Mouse (Mus musculus): ENCODE measurements around the gene Vmn1r14. TPM values are rescaled to one million over a fixed set of nuclear protein-coding genes. Genes with fewer than 3 reads are reported as not detected.
"Not testable (repeated sequence)": the region's sequence is repeated elsewhere in the genome, so short reads cannot be mapped to it uniquely, and the experiment has no call there.

The Vmn1r14 gene
- total RNA-seq (2015; ENCODE audit: low replicate concordance) = not detected in 2 replicates
- total RNA-seq (2017; ENCODE audit: low replicate concordance) = not detected in 2 replicates

DNA sequence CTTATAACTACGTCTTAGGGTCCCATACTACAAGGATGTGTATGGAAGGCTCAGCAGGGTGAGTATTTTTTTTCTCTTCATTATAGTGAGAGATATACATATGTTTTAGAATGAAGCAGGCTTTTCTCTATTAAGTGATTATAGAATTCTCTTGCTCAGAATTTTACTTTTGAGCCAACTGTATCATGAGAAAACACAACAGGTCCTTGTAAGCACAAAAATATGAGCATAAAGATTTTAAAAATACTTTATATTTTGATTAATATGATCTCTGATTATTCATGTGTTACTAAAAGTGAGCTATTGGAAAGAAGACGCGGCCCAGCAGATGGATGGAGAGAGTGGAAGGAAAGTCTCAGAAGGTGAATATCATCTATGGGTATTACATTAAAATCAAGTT, at the start of gene Vmn1r14:
Gene Vmn1r14, plus strand, starts transcription at position 301 of the 400 bp plus-strand sequence.
- no peak for ATAC-seq (replicated peaks; ENCODE audit: low FRiP score, poor library complexity, severe bottlenecking)

DNA sequence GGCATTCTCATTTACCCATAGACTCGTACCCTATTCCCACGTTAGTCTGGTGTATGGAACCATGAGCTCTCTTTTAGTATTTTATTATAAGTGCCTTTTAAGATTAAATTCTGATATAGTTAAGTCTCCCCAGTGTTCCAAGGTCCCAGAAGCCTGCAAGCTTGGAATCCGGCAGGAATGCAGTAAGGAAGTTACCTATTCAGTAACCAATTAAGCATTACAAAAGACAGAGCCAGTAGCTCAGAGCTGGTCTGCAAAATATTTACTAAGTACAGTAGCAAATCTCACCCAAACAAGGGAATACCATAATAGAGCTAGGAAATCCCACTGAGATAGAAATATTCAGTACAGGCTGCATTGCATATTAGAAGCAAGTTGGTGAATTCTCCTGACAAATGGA, 41.5 kb upstream of the Vmn1r14 start:
- not testable (repeated sequence) for ATAC-seq (replicated peaks; ENCODE audit: low FRiP score, poor library complexity, severe bottlenecking)

DNA sequence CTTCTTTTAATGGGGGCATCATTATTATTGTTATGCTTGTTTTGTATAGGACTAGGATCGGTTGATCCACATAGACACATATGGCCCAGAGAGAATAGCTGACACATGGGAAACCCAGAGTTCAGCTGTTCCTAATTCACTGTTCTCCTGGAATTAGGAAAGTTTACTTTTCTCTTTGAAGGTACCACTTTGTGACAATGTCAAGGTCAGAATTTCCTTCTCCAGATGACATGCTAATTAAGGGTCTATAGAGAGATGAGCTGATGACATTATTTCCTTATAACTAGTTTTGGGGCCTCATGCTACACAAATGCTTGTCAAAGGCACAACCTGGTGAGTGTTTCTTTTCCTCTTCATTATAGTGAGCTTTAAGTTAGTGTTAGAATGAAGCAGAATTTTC, 28.5 kb upstream of the Vmn1r14 start, which contains the start of gene Vmn1r13:
Gene Vmn1r13, plus strand, starts transcription at position 301 of the 400 bp plus-strand sequence.
- ATAC-seq (replicated peaks; ENCODE audit: low FRiP score, poor library complexity, severe bottlenecking) = not testable (repeated sequence)

DNA sequence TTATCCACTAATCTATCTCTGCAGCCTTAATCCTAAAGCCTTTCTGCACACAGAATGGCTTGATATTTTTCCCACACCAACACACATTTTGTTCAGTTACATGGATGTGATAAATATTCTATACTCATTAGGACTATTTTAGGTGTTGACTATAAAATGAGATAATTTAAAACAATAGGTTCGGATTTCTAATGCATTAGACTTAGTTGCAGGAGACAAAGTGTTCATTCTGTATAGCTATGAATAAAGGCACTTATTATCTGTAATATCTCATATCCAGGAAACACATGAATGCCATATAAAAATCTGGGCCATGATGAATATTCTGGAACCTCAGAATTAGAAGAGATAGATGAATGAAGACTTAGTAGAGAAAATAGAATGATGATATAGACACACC, 26.2 kb downstream of the Vmn1r14 start, which contains the start of gene Vmn1r15:
Gene Vmn1r15, plus strand, starts transcription at position 301 of the 400 bp plus-strand sequence.
- no peak for ATAC-seq (replicated peaks; ENCODE audit: low FRiP score, poor library complexity, severe bottlenecking)

DNA sequence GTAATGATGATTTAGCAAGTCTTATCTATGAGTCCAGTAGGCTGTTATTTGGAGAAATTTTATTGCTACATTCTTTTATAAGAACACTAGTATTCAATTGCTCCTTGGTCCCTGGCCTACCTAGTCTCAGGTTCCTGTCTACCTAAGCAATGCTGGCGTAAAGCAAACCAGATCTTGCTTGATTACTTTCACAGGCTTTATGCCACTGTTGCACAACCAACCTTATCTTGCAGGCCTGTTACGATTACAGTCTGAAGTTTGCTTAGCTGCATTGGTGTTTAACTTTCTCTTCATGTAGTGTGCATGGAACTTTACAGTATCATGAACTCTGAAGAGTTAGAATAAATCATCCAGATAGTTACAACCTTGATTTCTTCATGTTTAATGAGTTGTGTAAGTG, 29.5 kb downstream of the Vmn1r14 start:
- ATAC-seq (replicated peaks; ENCODE audit: low FRiP score, poor library complexity, severe bottlenecking) = no peak

DNA sequence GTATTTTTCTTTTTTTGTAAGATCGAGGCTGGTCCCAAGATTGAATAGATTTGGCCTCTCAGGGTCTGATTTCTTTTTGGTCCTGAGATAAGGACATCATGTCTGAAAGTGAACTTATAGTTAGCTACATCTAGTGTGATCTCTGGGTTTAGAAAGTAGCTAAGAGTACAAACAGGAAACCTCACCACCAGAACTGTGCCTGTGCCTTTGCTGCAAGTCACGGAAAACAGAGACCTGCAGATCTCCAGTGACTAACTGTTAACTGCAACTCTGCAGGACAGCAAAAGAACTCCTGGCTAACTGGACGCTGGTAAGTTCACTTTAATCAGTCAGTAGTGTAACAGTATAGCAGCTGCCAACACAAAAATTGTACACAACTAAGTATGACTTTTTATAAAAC, 40.4 kb downstream of the Vmn1r14 start:
- ATAC-seq (replicated peaks; ENCODE audit: low FRiP score, poor library complexity, severe bottlenecking) = no peak

DNA sequence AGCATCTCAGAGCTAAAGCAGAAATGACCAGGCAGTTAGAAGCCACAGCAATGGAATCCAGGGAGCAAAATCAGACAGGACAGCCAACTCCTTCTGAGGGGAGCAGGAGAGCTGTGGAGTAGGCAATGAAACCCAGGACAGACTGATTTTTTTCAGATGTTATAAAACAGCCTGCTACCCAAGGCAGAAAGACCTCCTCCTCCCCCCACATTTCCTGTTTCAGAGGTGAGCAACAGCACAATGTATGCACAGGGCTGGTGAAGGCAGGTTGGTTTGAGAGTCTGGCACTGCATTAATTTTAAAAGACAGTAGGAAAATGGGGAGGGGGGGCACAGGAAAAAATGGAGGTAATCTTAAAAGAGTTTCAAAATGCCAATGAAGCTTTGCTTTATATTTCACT, 41.0 kb downstream of the Vmn1r14 start:
- ATAC-seq (replicated peaks; ENCODE audit: low FRiP score, poor library complexity, severe bottlenecking) = no peak

DNA sequence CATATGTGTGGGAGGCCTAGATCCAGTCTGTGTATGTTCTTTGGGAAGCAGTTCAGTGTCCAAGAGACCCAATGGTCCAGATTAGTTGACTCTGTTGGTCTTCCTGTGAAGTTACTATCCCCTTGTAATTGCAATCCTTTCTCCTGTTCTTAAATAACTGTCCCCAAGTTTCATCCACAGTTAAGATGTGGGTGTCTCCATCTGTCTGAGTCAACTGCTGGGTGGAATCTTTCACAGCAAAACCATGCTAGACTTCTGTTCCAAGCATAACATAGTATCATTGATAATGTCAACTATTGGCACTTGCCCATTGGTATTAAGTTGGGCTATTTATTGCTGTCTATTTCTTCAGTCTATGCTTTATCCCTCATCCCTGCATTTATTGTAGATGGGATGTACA, 47.5 kb downstream of the Vmn1r14 start:
- ATAC-seq (replicated peaks; ENCODE audit: low FRiP score, poor library complexity, severe bottlenecking) = no peak

Other genes with a start within 250 kb of the Vmn1r14 start
- not detected in 2 replicates for gene Vmn1r6, start 234.4 kb upstream of the Vmn1r14 start, total RNA-seq (2015; ENCODE audit: low replicate concordance)
- 0.09 and 0.28 TPM in 2 replicates for gene Vmn1r6, start 234.4 kb upstream of the Vmn1r14 start, total RNA-seq (2017; ENCODE audit: low replicate concordance)
- not detected in 2 replicates for gene Vmn1r7, start 206.4 kb upstream of the Vmn1r14 start, total RNA-seq (2015; ENCODE audit: low replicate concordance)
- gene Vmn1r7, start 206.4 kb upstream of the Vmn1r14 start, total RNA-seq (2017; ENCODE audit: low replicate concordance) = not detected in 2 replicates
- not detected in 2 replicates for gene Vmn1r8, start 199.4 kb upstream of the Vmn1r14 start, total RNA-seq (2015; ENCODE audit: low replicate concordance)
- not detected in 2 replicates for gene Vmn1r8, start 199.4 kb upstream of the Vmn1r14 start, total RNA-seq (2017; ENCODE audit: low replicate concordance)
- not detected in 2 replicates for gene Vmn1r9, start 164.9 kb upstream of the Vmn1r14 start, total RNA-seq (2015; ENCODE audit: low replicate concordance)
- 0.14 TPM in 1 of 2 replicates, not detected in the other for gene Vmn1r9, start 164.9 kb upstream of the Vmn1r14 start, total RNA-seq (2017; ENCODE audit: low replicate concordance)
- not detected in 2 replicates for gene Vmn1r10, start 122.2 kb upstream of the Vmn1r14 start, total RNA-seq (2015; ENCODE audit: low replicate concordance)
- not detected in 2 replicates for gene Vmn1r10, start 122.2 kb upstream of the Vmn1r14 start, total RNA-seq (2017; ENCODE audit: low replicate concordance)
- not detected in 2 replicates for gene Vmn1r11, start 98.2 kb upstream of the Vmn1r14 start, total RNA-seq (2015; ENCODE audit: low replicate concordance)
- gene Vmn1r11, start 98.2 kb upstream of the Vmn1r14 start, total RNA-seq (2017; ENCODE audit: low replicate concordance) = not detected in 2 replicates
- gene Vmn1r12, start 74.8 kb upstream of the Vmn1r14 start, total RNA-seq (2015; ENCODE audit: low replicate concordance) = not detected in 2 replicates
- not detected in 2 replicates for gene Vmn1r12, start 74.8 kb upstream of the Vmn1r14 start, total RNA-seq (2017; ENCODE audit: low replicate concordance)
- gene Vmn1r13, start 28.4 kb upstream of the Vmn1r14 start, total RNA-seq (2015; ENCODE audit: low replicate concordance) = not detected in 2 replicates
- 0.17 TPM in 1 of 2 replicates, not detected in the other for gene Vmn1r13, start 28.4 kb upstream of the Vmn1r14 start, total RNA-seq (2017; ENCODE audit: low replicate concordance)
- not detected in 2 replicates for gene Vmn1r15, start 26.3 kb downstream of the Vmn1r14 start, total RNA-seq (2015; ENCODE audit: low replicate concordance)
- not detected in 2 replicates for gene Vmn1r15, start 26.3 kb downstream of the Vmn1r14 start, total RNA-seq (2017; ENCODE audit: low replicate concordance)
- 0.19 TPM in 1 of 2 replicates, not detected in the other for gene Vmn1r16, start 97.8 kb downstream of the Vmn1r14 start, total RNA-seq (2015; ENCODE audit: low replicate concordance)
- gene Vmn1r16, start 97.8 kb downstream of the Vmn1r14 start, total RNA-seq (2017; ENCODE audit: low replicate concordance) = 0.84 TPM in 1 of 2 replicates, not detected in the other
- not detected in 2 replicates for gene Vmn1r17, start 132.0 kb downstream of the Vmn1r14 start, total RNA-seq (2015; ENCODE audit: low replicate concordance)
- not detected in 2 replicates for gene Vmn1r17, start 132.0 kb downstream of the Vmn1r14 start, total RNA-seq (2017; ENCODE audit: low replicate concordance)
- gene Vmn1r18, start 164.1 kb downstream of the Vmn1r14 start, total RNA-seq (2015; ENCODE audit: low replicate concordance) = not detected in 2 replicates
- 0.56 TPM in 1 of 2 replicates, not detected in the other for gene Vmn1r18, start 164.1 kb downstream of the Vmn1r14 start, total RNA-seq (2017; ENCODE audit: low replicate concordance)
- gene Vmn1r19, start 172.1 kb downstream of the Vmn1r14 start, total RNA-seq (2015; ENCODE audit: low replicate concordance) = not detected in 2 replicates
- gene Vmn1r19, start 172.1 kb downstream of the Vmn1r14 start, total RNA-seq (2017; ENCODE audit: low replicate concordance) = not detected in 2 replicates
- gene Vmn1r20, start 197.2 kb downstream of the Vmn1r14 start, total RNA-seq (2015; ENCODE audit: low replicate concordance) = not detected in 2 replicates
- 0.14 TPM in 1 of 2 replicates, not detected in the other for gene Vmn1r20, start 197.2 kb downstream of the Vmn1r14 start, total RNA-seq (2017; ENCODE audit: low replicate concordance)

Measured in erythroblast, adult 5-6 weeks (primary cell).